Mouse (Mus musculus) liver, embryonic 15.5 days (tissue): ENCODE data around the gene Il4. TPM values are rescaled to one million over a fixed set of nuclear protein-coding genes. Genes with fewer than 3 reads are reported as not detected.

ENCODE experiments used
- ATAC-seq: fragments of 200-750 bp; cut with Nextera tagmentation; 2 replicates; pipeline ENCODE4 v1.8.0; 2017; ENCODE audit warnings: moderate number of reproducible peaks, mild to moderate bottlenecking, moderate library complexity; ENCODE audit not compliant: insufficient read depth
- H3K27ac ChIP-seq: fragments of 300-500 bp; sonication (generic); replicated peaks from 2 replicates; pipeline ENCODE4 v1.5.1; 2015; ENCODE audit warnings: mild to moderate bottlenecking, inconsistent platforms
- H3K27me3 ChIP-seq: fragments of 300-500 bp; sonication (generic); 2 replicates; pipeline ENCODE4 v1.6.1; 2015; ENCODE audit warnings: mild to moderate bottlenecking, inconsistent platforms
- H3K36me3 ChIP-seq: fragments of 300-500 bp; sonication (generic); replicated peaks from 2 replicates; pipeline ENCODE4 v1.6.1; 2015; ENCODE audit warnings: moderate library complexity, mild to moderate bottlenecking, inconsistent platforms
- H3K4me1 ChIP-seq: fragments of 300-500 bp; sonication (generic); replicated peaks from 2 replicates; pipeline ENCODE4 v1.6.1; 2015; ENCODE audit warnings: inconsistent platforms
- H3K4me2 ChIP-seq: fragments of 300-500 bp; sonication (generic); 2 replicates; pipeline ENCODE4 v1.6.1; 2015; ENCODE audit warnings: moderate library complexity, mild to moderate bottlenecking, inconsistent platforms
- H3K4me3 ChIP-seq: fragments of 300-500 bp; sonication (generic); replicated peaks from 2 replicates; pipeline ENCODE4 v1.5.1; 2015; ENCODE audit warnings: mild to moderate bottlenecking, inconsistent platforms
- H3K9ac ChIP-seq: fragments of 300-500 bp; sonication (generic); 2 replicates; pipeline ENCODE4 v1.6.1; 2015; ENCODE audit warnings: moderate library complexity, mild to moderate bottlenecking, inconsistent platforms
- H3K9me3 ChIP-seq: fragments of 300-500 bp; sonication (generic); replicated peaks from 2 replicates; pipeline ENCODE4 v1.6.1; 2016; ENCODE audit warnings: inconsistent platforms
- WGBS: fragments of 180-500 bp; shearing (Covaris S2); methylation state at CpG from one replicate; pipeline ENCODE4 v1.1.7; 2015; ENCODE audit warnings: mixed read lengths; ENCODE audit not compliant: insufficient replicate concordance; 5-methylcytosine and 5-hydroxymethylcytosine counted together
- polyA plus RNA-seq: library from polyadenylated mRNA; unstranded; fragments of >200 nt; fragmentation: Nextera tagmentation; extraction: Ambion mirVana; gene quantifications from 2 replicates; pipeline ENCODE4 v1.2.1, GENCODE M21; 2015

Il4 gene
- polyA plus RNA-seq, 1 experiment from 2014 or later: 0.35 TPM

DNA sequence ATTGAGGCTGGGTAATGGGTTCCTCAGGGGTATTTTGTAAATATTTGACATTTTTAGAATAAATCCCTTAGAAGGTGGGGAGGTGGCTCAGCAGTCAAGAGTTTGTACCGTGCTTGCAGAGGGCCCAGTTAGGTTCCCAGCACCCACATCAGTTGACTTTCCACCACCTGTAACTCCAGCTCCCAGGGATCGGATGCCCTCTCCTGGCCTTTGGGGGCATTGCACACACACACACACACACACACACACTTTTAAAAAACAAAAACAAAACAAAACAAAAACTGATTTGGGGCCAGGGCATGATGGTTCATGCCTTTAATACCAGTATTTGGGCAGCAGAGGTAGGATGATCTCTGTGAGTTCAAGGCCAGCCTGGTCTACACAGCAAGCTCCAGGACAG is 5.7 kb upstream of the Il4 start:
- ATAC-seq: no peak
- 84% methylated on average over 2 of the region's 2 CpGs for WGBS

GRCm38 (mm10) chr11:53623573-53623972 is 5.1 kb upstream of the Il4 start:
- Histone ChIP-seq H3K36me3 (no peaks in the 10 kb centered on the region), H3K9me3 (no peaks in the 10 kb centered on the region; the same call in 1 of the 2 replicates), H3K4me1 (peaks cover 48% of the 10 kb centered on the region), H3K27ac (no peak overlapping the region), H3K27me3 (no peaks in the 10 kb centered on the region), H3K4me2 (no peak overlapping the region), H3K9ac (no peak overlapping the region), H3K4me3 (no peak overlapping the region)
- 54% methylated on average over 9 of the region's 9 CpGs for WGBS
- no peak for ATAC-seq

More for the DNA sequence above, 5.7 kb upstream of the Il4 start:
- Histone ChIP-seq H3K9me3 (no peaks in the 10 kb centered on the region; the same call in 1 of the 2 replicates), H3K27ac (no peak overlapping the region), H3K27me3 (no peaks in the 10 kb centered on the region), H3K4me2 (no peak overlapping the region), H3K4me3 (no peak overlapping the region), H3K36me3 (no peaks in the 10 kb centered on the region), H3K4me1 (peaks cover 44% of the 10 kb centered on the region), H3K9ac (no peak overlapping the region)

DNA sequence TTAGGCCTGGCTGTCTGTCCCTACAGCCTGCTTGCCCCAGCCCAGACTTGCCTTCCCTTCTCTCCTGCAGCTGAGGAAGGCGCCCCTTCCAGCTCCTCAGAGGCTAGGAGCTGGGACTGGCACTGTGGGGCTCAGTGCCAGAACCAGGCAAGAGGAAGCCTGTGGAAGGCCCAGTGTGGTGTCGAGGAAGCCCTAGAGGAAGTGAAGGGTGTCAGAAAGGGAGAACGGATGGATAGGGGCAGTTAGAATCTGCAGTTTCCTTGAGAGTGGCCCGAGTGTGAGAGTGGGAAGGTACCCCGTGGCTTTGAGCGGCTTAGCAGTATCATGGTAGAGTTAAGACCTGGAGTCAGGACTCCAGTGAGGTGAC is 4.0 kb upstream of the Il4 start:
- 40% methylated on average over 6 of the region's 6 CpGs for WGBS
- Histone ChIP-seq H3K27ac (no peak overlapping the region), H3K4me3 (no peak overlapping the region), H3K36me3 (no peaks in the 10 kb centered on the region), H3K4me1 (peaks cover 55% of the 10 kb centered on the region), H3K4me2 (no peak overlapping the region), H3K9ac (no peak overlapping the region), H3K27me3 (no peaks in the 10 kb centered on the region), H3K9me3 (no peaks in the 10 kb centered on the region; the same call in 1 of the 2 replicates)
- ATAC-seq: no peak

DNA sequence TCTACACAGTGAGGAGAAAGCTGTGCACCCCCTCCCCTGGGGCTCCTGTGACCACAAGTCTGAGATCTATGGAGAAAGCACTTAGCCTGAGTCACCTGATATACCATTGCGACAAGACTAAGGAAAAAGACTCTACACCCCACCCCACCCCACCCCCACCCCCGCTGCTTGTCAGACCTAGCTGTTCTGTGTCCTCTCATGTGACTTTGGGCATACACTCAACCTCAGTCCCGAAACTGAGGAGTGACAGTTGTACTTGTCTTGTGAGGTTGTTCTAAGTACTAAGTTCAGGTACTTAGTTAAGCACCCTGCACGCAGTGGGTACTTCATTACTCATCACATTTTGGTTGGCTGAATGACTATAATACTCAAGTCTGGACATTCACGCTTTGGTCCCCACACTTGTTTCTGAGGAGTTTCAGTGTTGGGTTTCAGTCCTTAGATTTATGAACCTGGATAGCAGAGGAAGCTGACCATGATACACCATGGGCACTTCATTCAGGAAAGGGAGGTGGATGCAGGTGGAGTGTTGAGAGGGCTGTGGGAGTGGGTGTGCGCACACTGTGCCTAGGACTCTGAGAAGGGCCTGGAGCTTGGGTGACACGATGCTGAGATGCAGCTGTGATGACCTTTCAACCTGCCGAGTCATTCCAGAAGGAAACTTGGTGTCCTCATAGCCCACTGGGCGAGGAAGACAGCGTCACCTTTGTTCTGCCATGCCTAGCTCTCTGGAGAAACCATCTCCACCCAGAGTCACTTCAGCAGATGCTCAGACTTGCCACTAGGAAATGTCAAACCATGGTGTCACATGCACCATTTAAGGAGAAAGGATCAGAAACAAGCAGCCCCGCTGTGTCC is 3.3 kb upstream of the Il4 start:
- Histone ChIP-seq H3K27ac (no peak overlapping the region), H3K9me3 (no peaks in the 10 kb centered on the region; the same call in 1 of the 2 replicates), H3K27me3 (no peaks in the 10 kb centered on the region), H3K9ac (no peak overlapping the region), H3K4me1 (peaks cover 55% of the 10 kb centered on the region), H3K36me3 (no peaks in the 10 kb centered on the region), H3K4me2 (no peak overlapping the region), H3K4me3 (no peak overlapping the region)
- no peak for ATAC-seq
- WGBS: 59% methylated on average over 11 of the region's 11 CpGs

DNA sequence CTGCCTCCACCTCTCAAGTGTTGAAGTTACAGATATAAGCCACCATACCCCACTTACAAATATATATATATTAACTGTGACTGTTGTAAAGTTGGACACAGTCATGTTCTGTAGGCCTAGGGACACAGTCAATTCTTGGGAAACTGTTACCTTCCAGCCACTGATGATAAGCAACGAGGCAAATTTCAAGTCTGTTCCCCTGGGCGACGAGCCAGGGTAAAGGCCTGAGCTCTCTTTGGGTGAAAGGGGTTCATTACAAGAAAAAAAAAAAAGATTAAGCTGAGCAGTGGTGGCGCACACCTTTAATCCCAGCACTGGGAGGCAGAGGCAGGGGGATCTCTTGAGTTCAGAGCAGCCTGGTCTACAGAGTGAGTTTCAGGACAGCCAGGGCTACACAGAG is 1.6 kb upstream of the Il4 start:
- no peak for ATAC-seq
- WGBS: 25% methylated on average over 4 of the region's 4 CpGs
- no peak overlapping the region for H3K9ac ChIP-seq
- H3K9me3 ChIP-seq: no peaks in the 10 kb centered on the region; the same call in 1 of the 2 replicates
- no peak overlapping the region for H3K4me2 ChIP-seq
- no peaks in the 10 kb centered on the region for H3K27me3 ChIP-seq
- H3K4me3 ChIP-seq: no peak overlapping the region
- no peaks in the 10 kb centered on the region for H3K36me3 ChIP-seq
- no peak overlapping the region for H3K27ac ChIP-seq
- peaks cover 55% of the 10 kb centered on the region for H3K4me1 ChIP-seq

GRCm38 (mm10) chr11:53619428-53619827 is 959 bp upstream of the Il4 start:
- Histone ChIP-seq H3K27ac (no peak overlapping the region), H3K36me3 (no peaks in the 10 kb centered on the region), H3K27me3 (no peaks in the 10 kb centered on the region), H3K4me1 (peaks cover 55% of the 10 kb centered on the region), H3K4me2 (no peak overlapping the region), H3K9me3 (no peaks in the 10 kb centered on the region; the same call in 1 of the 2 replicates), H3K4me3 (no peak overlapping the region), H3K9ac (no peak overlapping the region)
- WGBS: 26% methylated on average over 6 of the region's 6 CpGs
- ATAC-seq: no peak

- 0 out of 2 replicates have a peak overlapping the region, but pooled peaks have one; percentile 27 for H3K4me2 ChIP-seq
- no peak overlapping the region for H3K4me3 ChIP-seq
- H3K36me3 ChIP-seq: no peaks in the 10 kb centered on the region
- no peaks in the 10 kb centered on the region for H3K27me3 ChIP-seq
- WGBS: 47% methylated on average over 4 of the region's 4 CpGs
- H3K9ac ChIP-seq: no peak overlapping the region
- H3K4me1 ChIP-seq: peaks cover 59% of the 10 kb centered on the region
- no peak for ATAC-seq
- H3K27ac ChIP-seq: peak overlapping the region; percentile 38; the same call in 1 of the 2 replicates
- no peaks in the 10 kb centered on the region for H3K9me3 ChIP-seq
Observed at GRCm38 (mm10) chr11:53617562-53618109, 833 bp downstream of the Il4 start.

- ATAC-seq: no peak
- Histone ChIP-seq H3K4me2 (peak overlapping the region; percentile 27; the same call in 1 of the 2 replicates), H3K36me3 (no peaks in the 10 kb centered on the region), H3K4me3 (no peak overlapping the region), H3K27ac (peak overlapping the region; percentile 38; the same call in 1 of the 2 replicates), H3K9ac (no peak overlapping the region), H3K4me1 (peaks cover 59% of the 10 kb centered on the region), H3K27me3 (no peaks in the 10 kb centered on the region), H3K9me3 (no peaks in the 10 kb centered on the region)
- WGBS: 49% methylated on average over 8 of the region's 8 CpGs
Observed at GRCm38 (mm10) chr11:53616748-53617558, 1.5 kb downstream of the Il4 start.

- Histone ChIP-seq H3K4me1 (peaks cover 56% of the 10 kb centered on the region), H3K4me3 (no peak overlapping the region), H3K36me3 (no peaks in the 10 kb centered on the region), H3K27ac (no peak overlapping the region), H3K9me3 (no peaks in the 10 kb centered on the region), H3K9ac (no peak overlapping the region), H3K27me3 (no peaks in the 10 kb centered on the region), H3K4me2 (no peak overlapping the region; the same call in 1 of the 2 replicates)
- ATAC-seq: no peak
- 87% methylated on average over 8 of the region's 8 CpGs for WGBS
Observed at GRCm38 (mm10) chr11:53615575-53615974, 2.9 kb downstream of the Il4 start.

DNA sequence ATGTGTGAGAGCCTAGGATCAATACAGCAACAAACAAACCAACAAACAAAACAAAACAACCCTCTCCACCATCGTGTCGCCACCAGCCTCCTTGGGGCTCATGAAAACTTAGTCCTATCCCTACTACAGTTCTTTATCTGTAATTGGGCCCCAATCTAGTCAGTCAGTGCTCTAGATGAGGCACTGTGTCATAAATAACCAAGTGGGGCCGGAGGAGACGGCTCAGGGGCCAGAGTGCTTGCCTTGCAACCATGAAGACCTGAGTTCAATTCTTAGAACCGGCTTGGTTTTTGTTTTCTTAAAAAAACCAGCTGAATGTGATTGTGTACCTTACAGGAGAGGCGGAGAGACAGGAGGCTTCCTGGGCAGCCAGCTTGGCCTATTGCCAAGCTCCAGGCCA is 3.3 kb downstream of the Il4 start:
- H3K27ac ChIP-seq: no peak overlapping the region
- peak; percentile 59; the same call in 1 of the 2 replicates for ATAC-seq
- H3K4me1 ChIP-seq: peaks cover 56% of the 10 kb centered on the region
- H3K9me3 ChIP-seq: no peaks in the 10 kb centered on the region
- H3K9ac ChIP-seq: no peak overlapping the region
- 28% methylated on average over 6 of the region's 6 CpGs for WGBS
- H3K4me2 ChIP-seq: peak overlapping the region; percentile 23; the same call in 1 of the 2 replicates
- no peaks in the 10 kb centered on the region for H3K27me3 ChIP-seq
- no peak overlapping the region for H3K4me3 ChIP-seq
- H3K36me3 ChIP-seq: no peaks in the 10 kb centered on the region

DNA sequence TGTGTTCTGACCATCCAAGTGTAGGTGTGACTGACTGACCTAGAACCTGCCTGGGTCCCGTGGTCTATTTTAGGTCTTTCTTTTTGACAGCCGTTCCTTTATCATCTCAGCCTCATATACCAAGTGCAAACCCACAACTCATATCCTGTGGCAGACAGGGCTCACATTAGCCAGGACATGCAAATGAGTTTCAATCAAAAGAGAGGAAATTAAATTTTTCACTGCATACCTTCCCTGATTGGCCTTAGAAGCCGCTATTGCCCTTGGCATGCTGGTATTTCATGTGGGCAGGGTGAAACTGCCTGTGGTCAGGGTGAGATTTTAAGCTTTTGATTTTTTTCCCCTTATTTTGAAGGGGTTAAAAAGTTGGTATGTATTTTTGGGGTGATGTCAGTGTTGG is 8.8 kb downstream of the Il4 start:
- Histone ChIP-seq H3K9me3 (no peaks in the 10 kb centered on the region), H3K4me3 (no peak overlapping the region), H3K4me2 (no peak overlapping the region), H3K27me3 (no peaks in the 10 kb centered on the region), H3K9ac (no peak overlapping the region), H3K27ac (no peak overlapping the region), H3K36me3 (no peaks in the 10 kb centered on the region), H3K4me1 (peaks cover 38% of the 10 kb centered on the region)
- 27% methylated on average over 3 of the region's 3 CpGs for WGBS
- no peak for ATAC-seq
